ENCODE assay signal across 24 mouse cellular contexts in the genomic region with DNA sequence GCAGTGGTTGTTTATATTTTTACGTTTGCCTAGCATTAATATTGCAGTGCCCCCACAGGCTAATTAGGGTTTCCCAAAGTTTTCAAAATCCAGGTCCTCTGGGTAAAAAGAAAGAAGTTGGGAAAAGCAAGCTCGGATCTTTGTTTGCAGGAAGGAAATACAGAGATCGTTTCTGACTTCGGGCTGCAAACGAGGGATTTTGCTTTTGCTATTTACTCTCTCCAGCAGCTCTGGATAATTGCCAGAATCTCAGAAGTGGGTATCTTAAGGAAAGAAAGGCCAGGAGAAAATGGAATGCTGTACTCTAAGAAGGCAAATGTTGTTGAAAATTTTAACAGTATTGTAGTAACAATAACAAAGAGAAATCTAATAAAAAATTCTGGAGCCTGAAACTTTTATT. TPM values are rescaled to one million over a fixed set of nuclear protein-coding genes. Genes with fewer than 3 reads are reported as not detected.
DNase-seq lines count a peak whose midpoint lies in the region; ATAC-seq and TF ChIP-seq lines count a peak whose summit lies in the region.
"Had no signal": no experiment of that assay in that cellular context is flagged by ENCODE, and none has a peak within 500 bp of the region (broad histone marks: within the 10 kb centered on the region; RNA-seq: fewer than 3 reads in every experiment).

No protein-coding gene starts in this region.

- no peak overlapping the region for H3K4me3 ChIP-seq in midbrain, embryonic 10.5 days
- no peak overlapping the region for H3K4me3 ChIP-seq in midbrain, embryonic 11.5 days (ENCODE audit: low read depth, low read length)
- H3K4me3 ChIP-seq in forebrain, embryonic 16.5 days (replicated peaks; ENCODE audit: low read length) = no peak overlapping the region
- no peak overlapping the region for H3K4me3 ChIP-seq in midbrain, embryonic 12.5 days
- no peak overlapping the region for H3K4me3 ChIP-seq in kidney, adult 2 months (ENCODE audit: insufficient read depth, low read depth, low read length)
- H3K4me3 ChIP-seq: embryonic facial prominence, embryonic 13.5 days; limb, embryonic 15.5 days had no signal

- whole genome bisulfite sequencing in midbrain, embryonic 10.5 days = 50% methylated on average over 5 of the region's 5 CpGs
- WGBS in midbrain, embryonic 11.5 days = 42% methylated on average over 5 of the region's 5 CpGs
- WGBS in forebrain, embryonic 16.5 days = under 1% methylated on average over 5 of the region's 5 CpGs
- 22% methylated on average over 5 of the region's 5 CpGs for WGBS in midbrain, embryonic 12.5 days
- 36% methylated on average over 5 of the region's 5 CpGs for WGBS in kidney, adult 2 months

- no peaks in the 10 kb centered on the region for H3K9me3 ChIP-seq in midbrain, embryonic 10.5 days (replicated peaks)
- no peaks in the 10 kb centered on the region for H3K9me3 ChIP-seq in midbrain, embryonic 11.5 days (ENCODE audit: control insufficient read depth, low read length)
- no peaks in the 10 kb centered on the region for H3K9me3 ChIP-seq in forebrain, embryonic 16.5 days (ENCODE audit: control insufficient read depth, low read length)
- H3K9me3 ChIP-seq in midbrain, embryonic 12.5 days = no peaks in the 10 kb centered on the region
- H3K9me3 ChIP-seq: embryonic facial prominence, embryonic 13.5 days; limb, embryonic 15.5 days had no signal

- no peak for TF ChIP-seq CTCF in kidney, adult 2 months (conservative IDR thresholded peaks at IDR 0.05; ENCODE audit: insufficient read depth, insufficient read length, low read depth, low read length)

- H3K9ac ChIP-seq in midbrain, embryonic 11.5 days (ENCODE audit: low read length) = no peak overlapping the region
- H3K9ac ChIP-seq in forebrain, embryonic 16.5 days (replicated peaks; ENCODE audit: low read depth, low read length) = no peak overlapping the region
- no peak overlapping the region for H3K9ac ChIP-seq in midbrain, embryonic 12.5 days (replicated peaks)
- H3K9ac ChIP-seq: embryonic facial prominence, embryonic 13.5 days; limb, embryonic 15.5 days; liver, postnatal 0 days had no signal

- H3K27ac ChIP-seq in midbrain, embryonic 10.5 days (replicated peaks) = peak overlapping the region; percentile 24; the same call in 1 of the 2 replicates
- H3K27ac ChIP-seq in midbrain, embryonic 11.5 days (ENCODE audit: low read depth, low read length) = no peak overlapping the region
- H3K27ac ChIP-seq in forebrain, embryonic 16.5 days (ENCODE audit: low read length) = no peak overlapping the region
- H3K27ac ChIP-seq in midbrain, embryonic 12.5 days (replicated peaks) = peak overlapping the region; percentile 52; the same call in 1 of the 2 replicates
- H3K27ac ChIP-seq in kidney, adult 2 months (ENCODE audit: insufficient read depth, low read depth, low read length) = no peak overlapping the region
- H3K27ac ChIP-seq: embryonic facial prominence, embryonic 13.5 days; limb, embryonic 15.5 days had no signal

- ATAC-seq in midbrain, embryonic 11.5 days (ENCODE audit: low FRiP score) = no peak; the same call in 1 of the 2 replicates
- peak; percentile 16; the same call in 1 of the 2 replicates for ATAC-seq in forebrain, embryonic 16.5 days
- ATAC-seq in midbrain, embryonic 12.5 days (ENCODE audit: low FRiP score, low read depth) = peak; percentile 14; the same call in 1 of the 2 replicates
- ATAC-seq: liver, postnatal 0 days had no signal

- H3K4me1 ChIP-seq in midbrain, embryonic 10.5 days = peaks cover 23% of the 10 kb centered on the region
- peaks cover 5% of the 10 kb centered on the region for H3K4me1 ChIP-seq in midbrain, embryonic 11.5 days (ENCODE audit: control insufficient read depth, insufficient read depth, low read length)
- H3K4me1 ChIP-seq in forebrain, embryonic 16.5 days (replicated peaks; ENCODE audit: control insufficient read depth, insufficient read depth, low read length) = peaks cover 13% of the 10 kb centered on the region
- peaks cover 24% of the 10 kb centered on the region for H3K4me1 ChIP-seq in midbrain, embryonic 12.5 days
- no peaks in the 10 kb centered on the region for H3K4me1 ChIP-seq in kidney, adult 2 months (ENCODE audit: control insufficient read depth, insufficient read depth, low read length)
- H3K4me1 ChIP-seq: embryonic facial prominence, embryonic 13.5 days; limb, embryonic 15.5 days had no signal

- no peaks in the 10 kb centered on the region; the same call in 1 of the 2 replicates for H3K27me3 ChIP-seq in midbrain, embryonic 10.5 days (ENCODE audit: low read depth, poor library complexity, severe bottlenecking)
- H3K27me3 ChIP-seq in midbrain, embryonic 11.5 days (ENCODE audit: control insufficient read depth, insufficient read depth, low read length) = no peaks in the 10 kb centered on the region
- 0 out of 2 replicates have a peak, but pooled peaks cover 4% of the 10 kb centered on the region for H3K27me3 ChIP-seq in forebrain, embryonic 16.5 days (replicated peaks; ENCODE audit: control insufficient read depth, insufficient read depth, low read length)
- H3K27me3 ChIP-seq in midbrain, embryonic 12.5 days = no peaks in the 10 kb centered on the region
- no peaks in the 10 kb centered on the region for H3K27me3 ChIP-seq in kidney, adult 2 months (replicated peaks; ENCODE audit: control insufficient read depth, insufficient read depth, low read length)
- H3K27me3 ChIP-seq: embryonic facial prominence, embryonic 13.5 days; limb, embryonic 15.5 days had no signal

- no peaks in the 10 kb centered on the region for H3K36me3 ChIP-seq in midbrain, embryonic 10.5 days
- H3K36me3 ChIP-seq in midbrain, embryonic 11.5 days (ENCODE audit: control insufficient read depth, insufficient read depth, low read length) = no peaks in the 10 kb centered on the region
- H3K36me3 ChIP-seq in forebrain, embryonic 16.5 days (ENCODE audit: control insufficient read depth, insufficient read depth) = no peaks in the 10 kb centered on the region
- no peaks in the 10 kb centered on the region for H3K36me3 ChIP-seq in midbrain, embryonic 12.5 days
- no peaks in the 10 kb centered on the region for H3K36me3 ChIP-seq in kidney, adult 2 months (ENCODE audit: control insufficient read depth, insufficient read depth, low read length)
- H3K36me3 ChIP-seq: embryonic facial prominence, embryonic 13.5 days; limb, embryonic 15.5 days had no signal

- H3K4me2 ChIP-seq in midbrain, embryonic 11.5 days = no peak overlapping the region
- H3K4me2 ChIP-seq in forebrain, embryonic 16.5 days (ENCODE audit: low read length) = peak overlapping the region; percentile 43
- peak overlapping the region; percentile 22 for H3K4me2 ChIP-seq in midbrain, embryonic 12.5 days (replicated peaks)
- H3K4me2 ChIP-seq: embryonic facial prominence, embryonic 13.5 days; limb, embryonic 15.5 days had no signal

- intact Hi-C loops in left cerebral cortex, postnatal 10 days (cut with DNase I) = no loop called here

- TF ChIP-seq POLR2A in kidney, adult 2 months (IDR thresholded peaks at IDR 0.05; ENCODE audit: low read depth, low read length) = no peak

- no peak for DNase-seq in midbrain, embryonic 10.5 days (ENCODE audit: low spot score)
- DNase-seq in midbrain, embryonic 11.5 days (ENCODE audit: low spot score, missing footprints) = no peak
- DNase-seq in left cerebral cortex, postnatal 10 days (ENCODE audit: extremely low spot score in 1 of 2, low spot score in 2 of 2) = no peak
- no peak for DNase-seq in kidney, adult 2 months
- DNase-seq in liver = no peak
- DNase-seq: adrenal gland, postnatal 14 days; B cell, adult 2 months; cerebellum, adult 2 months; gastrocnemius, postnatal 10 days; heart, adult 18-20 months; kidney, adult 8-10 months; kidney, postnatal 36 days; layer of hippocampus, adult 9-11 months; liver, postnatal 0 days; lung, postnatal 4 days; thymus, postnatal 4 days had no signal

RNA-seq across cellular contexts. Expression of a gene that starts 45.9 kb away (rescaled TPM):
- polyA plus RNA-seq in midbrain, embryonic 10.5 days (2016; fragmentation: Nextera tagmentation; extraction: Ambion mirVana) = 14.3 and 23.1 TPM in 2 replicates
- polyA plus RNA-seq in midbrain, embryonic 11.5 days (2014; fragmentation: Nextera tagmentation; extraction: Ambion mirVana) = 18.7 and 20.7 TPM in 2 replicates
- polyA plus RNA-seq in forebrain, embryonic 16.5 days (2015; fragmentation: Nextera tagmentation; extraction: Ambion mirVana) = 0.87 and 1.6 TPM in 2 replicates
- 11.1 and 65.4 TPM in 2 replicates for polyA plus RNA-seq in midbrain, embryonic 12.5 days (2016; fragmentation: Nextera tagmentation; extraction: Ambion mirVana)
- total RNA-seq in left cerebral cortex, postnatal 10 days (2021) = not detected
- polyA plus RNA-seq in kidney, adult 2 months (2012; rRNA removed) = not detected in 2 replicates
- total RNA-seq: adrenal gland, postnatal 14 days; gastrocnemius, postnatal 10 days; heart, adult 18-20 months; hematopoietic stem cell, adult 5-6 weeks; left cerebral cortex, postnatal 25 days had no signal
- polyA plus RNA-seq: cortical plate, adult 2 months; heart, embryonic 14.5 days; limb, embryonic 15.5 days; liver, postnatal 0 days had no signal

Comparison
In these comparisons a context has a peak if more than half of its experiments do, and no peak if none do; other contexts are left out.
1. H3K27ac ChIP-seq: peak in midbrain, embryonic 10.5 days (single experiment) and midbrain, embryonic 12.5 days (single experiment); none in midbrain, embryonic 11.5 days (single experiment), forebrain, embryonic 16.5 days (single experiment) and kidney, adult 2 months (single experiment).